Mouse (Mus musculus): Measurements from ENCODE around the gene Atxn1. TPM values are rescaled to one million over a fixed set of nuclear protein-coding genes. Genes with fewer than 3 reads are reported as not detected.

Atxn1 gene
- total RNA-seq, 2 experiments from 2014 or later = 7.2 to 16.8 TPM

DNA sequence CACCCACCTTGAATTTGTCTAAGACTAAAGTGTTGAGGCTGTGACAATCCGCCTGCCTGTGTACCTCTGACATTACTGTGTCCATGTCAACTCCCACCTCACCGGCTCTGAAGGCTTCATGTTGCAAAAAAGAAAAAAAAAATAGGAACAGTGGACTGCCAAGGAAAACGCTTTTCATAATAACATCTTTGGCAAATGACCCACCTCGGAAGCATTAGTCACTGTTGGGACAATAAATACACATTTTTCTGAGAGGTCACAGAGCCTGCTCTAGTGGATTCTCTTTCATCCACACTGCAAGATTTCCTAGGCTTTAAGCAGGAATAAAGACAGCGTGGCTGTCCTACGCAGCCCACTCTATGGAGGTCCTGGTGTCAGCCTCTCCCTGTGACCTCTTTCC is 168.5 kb downstream of the Atxn1 start:
- ATAC-seq (replicated peaks; ENCODE audit: poor library complexity) = no peak

DNA sequence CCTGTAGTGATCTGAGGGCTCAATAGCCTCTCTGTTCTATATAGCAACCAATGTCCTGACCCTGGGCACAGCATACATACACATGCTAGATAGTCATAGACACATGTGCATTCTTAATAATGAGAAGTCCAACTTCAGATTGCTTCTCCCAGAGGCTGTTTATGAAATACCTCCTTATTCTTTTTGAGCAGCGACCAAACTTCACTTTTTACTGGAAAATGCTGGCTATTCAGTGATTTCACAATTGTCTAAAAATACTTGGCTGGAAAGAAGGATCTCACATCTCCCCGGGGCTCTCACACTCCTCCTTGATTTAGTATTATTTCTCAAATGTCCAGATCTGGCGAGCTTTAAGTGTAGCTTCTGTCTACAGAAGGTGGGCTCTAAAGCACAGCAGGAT is 171.0 kb downstream of the Atxn1 start:
- no peak for ATAC-seq (replicated peaks; ENCODE audit: poor library complexity)

DNA sequence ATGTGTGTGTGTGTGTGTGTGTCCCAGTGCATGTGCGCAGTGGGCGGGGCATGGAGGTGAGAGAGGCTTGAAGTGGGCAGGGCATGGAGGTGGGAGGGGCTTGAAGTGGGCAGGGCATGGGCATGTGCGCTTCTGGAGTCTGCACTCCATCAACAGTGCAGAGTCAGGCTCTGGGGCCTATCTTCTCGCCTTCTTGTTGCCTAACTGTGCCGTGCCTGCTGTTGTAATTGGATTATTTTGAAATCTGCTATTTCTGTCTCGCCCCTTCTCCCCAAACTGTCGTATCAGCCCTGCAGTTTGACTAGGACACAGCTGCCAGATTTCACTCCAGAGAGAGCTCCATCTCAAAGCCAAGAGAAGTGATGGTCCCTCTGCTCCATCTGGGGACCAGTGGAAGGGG is 178.4 kb downstream of the Atxn1 start:
- peak; percentile 95 for ATAC-seq (replicated peaks; ENCODE audit: poor library complexity)

DNA sequence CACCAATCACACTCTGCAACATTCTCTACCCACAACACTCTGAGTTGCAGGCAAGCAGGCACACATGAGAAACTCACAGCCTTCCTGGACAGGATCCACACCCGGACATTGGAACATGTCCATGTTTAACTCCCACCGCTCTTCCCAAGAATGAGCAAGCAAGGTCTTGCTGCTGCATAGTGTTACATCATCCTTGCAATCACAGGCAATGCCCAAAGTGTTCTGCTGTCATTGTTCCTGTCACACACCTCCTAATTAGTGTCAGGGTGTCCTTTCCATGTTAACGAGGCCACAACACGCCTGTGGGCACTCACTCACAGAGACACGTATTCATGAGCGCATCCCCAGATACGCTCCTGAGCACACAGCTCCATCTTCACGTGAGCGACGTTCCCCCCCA is 181.1 kb downstream of the Atxn1 start:
- ATAC-seq (replicated peaks; ENCODE audit: poor library complexity) = no peak

DNA sequence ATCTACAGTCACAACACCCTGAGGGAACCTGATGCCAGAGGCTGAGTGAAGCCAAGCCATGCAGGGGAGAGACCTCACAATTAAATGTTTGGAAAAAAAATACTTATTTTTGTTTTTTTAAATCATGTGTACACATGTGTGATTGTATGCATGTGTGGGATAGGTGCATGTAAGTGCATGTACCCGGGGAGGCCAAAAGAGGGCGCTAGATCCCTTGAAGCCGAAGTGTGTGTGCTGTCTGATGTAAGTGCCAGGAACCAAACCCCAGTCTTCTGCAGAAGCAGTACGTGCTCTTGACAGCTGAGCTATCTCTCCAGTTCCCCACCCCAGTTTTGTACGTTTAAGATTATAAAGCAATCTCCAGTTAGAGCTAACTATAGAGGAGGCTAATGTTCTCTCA is 186.1 kb downstream of the Atxn1 start:
- ATAC-seq (replicated peaks; ENCODE audit: poor library complexity) = no peak

DNA sequence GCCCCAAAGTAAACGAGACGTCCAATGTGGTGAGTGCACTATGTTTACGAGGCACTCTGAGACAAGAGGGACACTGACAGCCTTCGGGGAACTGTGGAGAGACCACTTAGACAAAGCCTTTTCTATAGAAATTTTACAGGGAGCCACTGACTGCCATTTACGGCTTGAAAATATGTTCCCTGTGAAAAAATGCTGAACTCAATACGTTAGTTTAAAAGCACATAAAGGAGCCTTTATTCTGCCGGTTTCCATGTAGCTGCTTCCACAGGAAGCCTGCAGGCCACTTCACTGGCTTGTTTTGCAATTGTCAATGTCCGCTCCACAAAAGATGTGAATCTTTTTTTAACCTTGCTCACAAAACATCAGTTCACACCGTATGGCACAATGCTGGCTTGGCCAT is 186.6 kb downstream of the Atxn1 start:
- ATAC-seq (replicated peaks; ENCODE audit: poor library complexity) = no peak

DNA sequence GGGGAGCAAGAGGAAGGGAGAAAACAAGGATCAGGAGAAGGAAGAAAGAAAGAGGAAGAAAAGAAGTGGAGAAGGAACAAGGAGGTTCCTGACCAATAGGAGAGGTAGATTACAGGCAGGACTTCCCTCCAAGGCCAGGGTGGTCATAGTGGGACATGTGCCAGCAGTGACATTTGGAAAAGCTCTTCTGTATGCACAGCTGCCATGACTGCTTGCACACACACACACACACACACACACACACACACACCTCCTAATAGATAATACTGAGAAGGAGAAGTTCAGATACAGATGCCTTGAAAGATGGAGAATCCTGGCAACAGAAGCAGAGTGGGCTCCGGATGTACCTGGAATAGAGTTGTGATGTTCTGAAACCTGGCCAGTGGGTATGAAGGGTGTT is 189.3 kb downstream of the Atxn1 start:
- ATAC-seq (replicated peaks; ENCODE audit: poor library complexity) = 0 out of 2 replicates have a peak, but pooled peaks have one; percentile 20

DNA sequence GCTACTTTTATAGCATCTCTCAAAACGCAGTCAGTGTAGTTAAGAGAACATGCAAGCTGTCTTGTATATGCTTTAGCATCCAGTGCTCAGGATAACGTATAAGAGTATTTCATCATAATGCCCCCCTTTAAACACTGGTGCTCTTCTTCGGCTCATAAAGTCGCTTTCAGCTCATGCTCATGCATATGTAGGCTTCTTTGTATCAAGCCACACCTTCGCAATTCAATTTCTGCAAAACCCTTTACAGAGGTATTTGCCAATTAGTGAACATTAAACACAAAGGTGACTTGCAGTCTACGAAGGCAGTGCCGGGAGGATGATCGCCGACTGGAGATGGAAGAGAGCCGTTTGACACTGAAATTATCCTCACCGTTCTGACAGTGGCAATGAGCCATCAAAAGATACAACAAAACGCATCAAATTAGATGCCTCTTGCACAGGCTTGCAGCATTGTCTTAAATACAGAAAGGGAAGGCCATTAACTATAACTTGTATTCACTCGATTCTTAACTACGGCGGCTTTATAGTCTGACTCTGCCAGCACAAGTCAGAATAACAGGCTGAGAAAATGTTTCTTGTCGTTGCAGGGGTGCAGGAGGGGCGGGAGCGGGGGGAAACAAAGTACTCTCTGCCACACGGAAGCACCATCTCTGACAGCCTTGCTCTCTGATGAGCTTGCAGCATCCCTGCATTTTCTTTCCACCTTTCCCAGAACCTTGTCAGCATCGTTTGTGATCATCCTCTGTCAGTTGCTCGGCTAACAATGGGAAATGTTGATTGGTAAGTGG is 191.2 kb downstream of the Atxn1 start:
- ATAC-seq (replicated peaks; ENCODE audit: poor library complexity) = no peak

DNA sequence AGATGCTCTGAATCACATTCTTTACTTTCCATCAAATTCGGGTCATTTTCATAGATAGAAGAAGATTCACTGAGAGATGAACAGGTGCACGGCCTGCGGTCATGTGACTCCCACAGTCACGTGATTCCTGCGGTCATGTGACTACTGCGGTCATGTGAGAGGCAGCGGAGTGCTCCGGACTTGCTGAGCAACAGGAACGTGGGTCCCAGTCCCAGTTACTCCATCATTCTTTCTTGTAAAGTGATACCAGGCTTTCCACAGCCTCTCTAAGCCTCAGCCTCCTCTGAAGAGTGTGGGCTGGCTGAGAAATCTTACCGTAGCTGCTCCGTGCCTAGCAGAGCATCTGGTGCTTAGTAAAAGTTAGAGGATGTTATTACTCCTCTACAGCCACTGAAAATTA is 195.1 kb downstream of the Atxn1 start:
- ATAC-seq (replicated peaks; ENCODE audit: poor library complexity) = no peak

DNA sequence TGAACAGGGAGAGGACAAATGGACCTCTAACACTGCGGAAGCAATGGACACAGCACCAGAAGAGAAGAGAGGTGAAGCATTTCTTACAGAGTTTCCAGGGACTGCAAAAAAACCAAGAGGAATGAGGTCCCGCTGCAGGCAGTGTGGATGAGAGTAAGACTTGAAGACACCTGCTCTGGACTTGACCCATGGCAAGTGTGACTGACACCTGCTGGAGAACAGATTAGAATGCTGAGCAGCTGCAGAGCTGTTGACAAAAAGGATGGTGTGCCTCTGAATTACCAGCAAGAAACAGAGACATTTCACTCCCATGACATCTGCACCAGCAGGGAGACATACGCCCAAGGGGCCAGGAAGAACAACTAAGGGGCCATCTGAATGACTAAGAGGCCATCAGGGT is 196.6 kb downstream of the Atxn1 start:
- ATAC-seq (replicated peaks; ENCODE audit: poor library complexity) = no peak

DNA sequence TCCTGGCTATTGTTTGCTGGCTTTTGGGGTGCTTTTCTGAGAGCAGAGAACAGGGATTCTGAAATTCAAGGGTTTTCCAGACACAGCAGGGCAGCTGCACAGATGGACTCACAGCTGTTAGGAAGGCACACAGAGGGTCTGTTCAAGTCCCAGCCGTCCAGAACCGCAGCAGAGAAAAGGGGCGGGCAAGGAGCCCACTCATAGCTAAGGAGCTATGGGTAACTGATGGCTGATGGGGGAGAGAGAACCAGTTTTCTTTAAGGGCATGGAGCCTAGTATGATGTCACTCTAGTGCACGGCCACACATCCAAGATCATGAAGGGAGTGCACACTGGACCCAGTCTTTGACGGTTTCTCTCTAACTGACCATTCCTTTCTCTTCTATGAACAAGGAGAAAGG is 200.5 kb downstream of the Atxn1 start:
- no peak for ATAC-seq (replicated peaks; ENCODE audit: poor library complexity)

DNA sequence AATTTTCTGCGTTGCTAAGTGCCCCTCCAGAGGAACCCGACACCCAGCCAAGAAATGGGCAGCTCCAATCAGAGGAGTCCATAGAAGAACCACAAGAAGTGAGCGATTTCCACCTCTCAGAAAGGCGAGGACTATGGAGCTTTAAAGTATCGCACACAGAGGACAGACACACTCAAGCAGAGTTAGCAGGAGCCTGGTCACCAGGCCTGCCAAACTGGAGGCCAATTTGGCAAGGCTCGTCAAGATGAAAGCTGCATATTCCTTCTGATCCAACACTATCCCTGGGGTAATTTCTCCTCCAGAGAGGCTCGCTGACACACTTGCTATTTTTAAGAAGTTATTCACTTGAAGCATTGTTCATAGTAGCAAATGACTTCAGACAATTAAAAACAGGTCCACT is 202.5 kb downstream of the Atxn1 start:
- ATAC-seq (replicated peaks; ENCODE audit: poor library complexity) = no peak

DNA sequence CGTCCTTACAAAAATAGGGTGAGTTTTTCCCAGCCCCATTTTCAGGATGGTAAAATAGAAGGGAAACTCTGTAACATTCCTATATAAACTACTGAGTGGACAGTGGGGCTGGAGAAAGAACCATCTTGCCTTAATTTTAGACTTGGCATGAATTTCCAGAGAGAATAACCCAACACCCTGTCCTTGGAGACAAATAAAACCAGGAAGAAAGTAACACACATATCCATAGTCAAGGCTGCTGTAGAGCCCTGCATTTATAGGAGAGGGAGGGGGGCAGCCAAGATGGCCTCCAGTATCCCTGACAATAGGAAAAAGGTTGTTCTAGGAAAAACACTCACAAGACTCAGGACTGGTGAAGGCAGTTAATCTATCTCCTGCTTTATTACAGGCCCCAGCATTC is 210.3 kb downstream of the Atxn1 start:
- no peak for ATAC-seq (replicated peaks; ENCODE audit: poor library complexity)

DNA sequence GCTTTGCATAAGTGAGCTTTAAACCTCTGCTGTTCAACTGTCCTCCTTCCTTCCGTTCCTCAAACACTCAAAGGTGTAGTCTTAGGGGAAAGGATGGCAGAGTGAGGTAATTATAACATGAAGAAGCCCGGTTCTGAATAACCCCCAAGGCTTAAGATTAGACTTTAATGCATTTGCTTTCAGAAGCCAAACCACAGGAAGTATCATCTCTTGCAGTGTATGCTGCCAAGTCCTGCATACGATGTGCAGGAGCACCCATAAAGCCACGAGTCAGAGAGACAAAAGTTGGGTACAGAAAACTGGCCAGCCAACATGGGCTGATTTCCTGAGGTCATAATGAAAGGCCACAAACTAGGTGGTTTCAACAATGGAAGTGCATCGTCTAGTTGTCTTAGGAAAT is 212.3 kb downstream of the Atxn1 start:
- no peak for ATAC-seq (replicated peaks; ENCODE audit: poor library complexity)

DNA sequence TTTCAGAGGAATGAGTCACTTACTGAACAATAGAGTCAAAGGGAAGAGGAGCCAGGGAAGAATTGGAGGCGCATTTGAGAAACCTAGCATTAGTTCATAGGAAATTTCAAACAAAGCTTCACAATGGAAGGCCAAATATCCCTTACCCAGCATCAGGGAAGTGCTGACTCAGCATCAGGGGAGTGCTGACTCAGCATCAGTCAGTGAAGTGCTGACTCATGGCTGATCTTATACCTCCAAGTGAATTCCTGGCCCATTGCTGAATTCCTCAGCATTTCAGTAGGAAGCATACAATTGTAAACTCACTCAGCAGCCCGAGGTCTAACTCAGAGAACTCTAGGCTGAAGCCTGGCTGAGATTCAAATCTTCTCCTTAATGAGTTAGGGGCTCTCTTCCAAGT is 213.6 kb downstream of the Atxn1 start:
- ATAC-seq (replicated peaks; ENCODE audit: poor library complexity) = no peak

DNA sequence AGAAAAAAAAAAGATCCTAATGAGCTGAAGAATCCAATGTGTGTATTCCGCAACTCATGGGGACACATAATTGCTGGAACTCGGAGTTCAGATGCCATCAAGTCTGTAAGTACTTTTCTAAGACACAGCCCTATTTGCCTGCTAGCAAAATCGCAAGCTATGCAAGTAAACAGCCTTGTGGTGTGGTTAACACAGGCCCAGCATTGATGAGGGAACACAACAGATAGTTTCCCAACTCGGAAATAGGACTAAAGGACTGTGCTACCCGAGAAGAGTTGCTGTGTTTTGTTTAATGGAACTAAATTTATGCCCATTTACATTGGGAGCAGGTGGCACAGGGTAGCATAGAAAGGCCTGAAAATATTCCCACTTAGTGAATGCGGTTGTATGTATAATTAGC is 214.2 kb downstream of the Atxn1 start:
- ATAC-seq (replicated peaks; ENCODE audit: poor library complexity) = no peak

DNA sequence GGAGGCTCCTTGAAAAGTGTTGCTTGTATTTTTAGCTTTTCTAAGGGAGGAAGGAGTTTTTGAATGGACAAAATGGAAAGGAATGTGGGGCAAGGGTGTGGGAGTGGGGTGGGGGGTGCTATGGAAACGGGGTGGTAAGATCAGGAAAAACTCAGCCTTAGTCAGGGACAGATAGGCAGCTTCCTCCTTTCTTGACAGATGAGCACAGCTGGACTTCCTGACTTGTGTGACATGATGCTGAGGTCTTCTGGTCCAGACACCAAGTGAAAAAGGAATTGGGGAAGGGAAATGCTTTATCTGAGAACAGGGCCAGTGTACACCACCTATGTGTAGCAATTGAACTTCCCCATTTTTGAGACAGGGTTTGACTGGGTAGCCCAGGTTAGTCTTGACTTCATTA is 214.9 kb downstream of the Atxn1 start:
- ATAC-seq (replicated peaks; ENCODE audit: poor library complexity) = peak; percentile 87

DNA sequence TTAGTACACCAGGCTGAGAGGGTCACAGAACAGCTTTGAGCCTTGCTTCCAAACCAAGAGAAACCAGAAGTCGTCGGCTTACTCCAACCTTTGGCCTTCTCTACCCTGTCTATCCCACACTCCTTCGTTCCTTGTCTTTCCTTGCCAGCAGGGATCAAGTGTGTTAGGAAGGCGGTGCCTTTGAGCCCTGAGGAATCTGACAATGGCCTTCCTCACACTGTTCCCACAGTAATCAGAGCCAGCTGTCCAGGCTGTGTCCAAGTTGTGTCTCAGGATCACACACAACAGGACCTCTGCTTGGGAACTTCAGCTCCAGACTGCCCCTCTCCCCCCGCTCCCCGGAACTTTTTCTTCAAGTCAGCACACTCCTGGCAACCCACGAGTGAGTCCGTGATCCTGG is 215.6 kb downstream of the Atxn1 start:
- ATAC-seq (replicated peaks; ENCODE audit: poor library complexity) = no peak

DNA sequence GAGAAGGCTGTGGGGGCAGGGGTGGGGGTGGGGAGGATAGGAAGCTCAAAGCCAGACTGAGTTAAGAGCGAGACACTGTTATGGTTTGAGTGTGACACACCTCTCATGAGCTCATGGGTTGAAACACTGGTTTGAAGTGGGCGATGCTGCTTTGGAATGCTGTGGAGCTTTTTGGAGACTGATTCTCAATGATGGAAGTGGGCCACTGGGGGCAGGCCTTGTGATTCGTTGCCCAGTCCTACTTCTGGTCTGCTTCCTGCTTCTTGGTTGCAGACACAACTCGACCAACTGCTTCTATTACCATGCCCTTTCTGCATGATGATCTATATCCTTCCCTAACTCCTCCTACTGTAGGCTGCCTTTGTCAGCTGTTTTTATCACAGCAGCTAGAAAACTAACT is 216.1 kb downstream of the Atxn1 start:
- ATAC-seq (replicated peaks; ENCODE audit: poor library complexity) = no peak

DNA sequence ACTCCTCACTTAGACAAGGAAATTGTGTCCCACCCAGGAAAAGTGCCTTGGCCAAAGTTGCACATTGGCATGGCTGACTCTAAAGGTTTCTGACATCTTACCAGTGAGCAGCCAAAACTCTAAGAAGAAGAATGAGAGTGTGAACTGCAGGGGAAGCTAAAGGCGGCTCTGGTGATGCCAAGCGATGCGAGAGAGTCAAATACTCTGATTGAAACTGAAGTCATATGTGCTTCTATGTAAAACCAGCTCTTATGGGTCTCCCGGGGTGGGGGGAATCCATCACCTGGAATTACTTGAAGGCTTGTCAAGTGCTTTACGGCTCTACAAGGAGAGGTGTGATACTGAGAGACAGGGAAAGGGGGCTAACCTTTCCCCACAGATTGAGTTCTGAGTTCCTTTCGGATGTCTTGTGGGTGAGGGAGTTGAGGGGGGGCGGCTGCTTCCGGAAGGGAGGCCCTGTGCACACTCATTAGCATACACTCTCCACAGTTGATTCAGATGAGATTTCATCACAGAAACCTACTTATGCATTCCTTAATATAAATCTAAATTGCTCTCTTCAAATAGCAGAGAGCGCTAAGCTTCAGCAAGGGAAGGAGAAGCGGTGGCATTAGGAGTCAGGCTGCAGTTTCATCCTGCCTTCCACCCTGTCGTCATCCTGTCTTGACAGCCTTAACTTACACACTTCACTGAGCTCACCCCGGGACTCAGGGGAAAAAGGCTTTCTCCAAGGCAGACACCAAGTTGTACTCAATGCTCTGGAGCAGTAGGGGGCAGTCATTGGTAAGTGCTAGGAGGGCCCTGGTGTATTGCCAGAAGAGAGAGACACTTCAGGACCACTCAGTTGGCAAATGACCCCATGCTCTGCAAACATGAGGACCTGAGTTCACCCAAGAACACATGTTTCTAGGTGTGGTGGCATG is 218.7 kb downstream of the Atxn1 start:
- ATAC-seq (replicated peaks; ENCODE audit: poor library complexity) = 0 out of 2 replicates have a peak, but pooled peaks have one; percentile 9

DNA sequence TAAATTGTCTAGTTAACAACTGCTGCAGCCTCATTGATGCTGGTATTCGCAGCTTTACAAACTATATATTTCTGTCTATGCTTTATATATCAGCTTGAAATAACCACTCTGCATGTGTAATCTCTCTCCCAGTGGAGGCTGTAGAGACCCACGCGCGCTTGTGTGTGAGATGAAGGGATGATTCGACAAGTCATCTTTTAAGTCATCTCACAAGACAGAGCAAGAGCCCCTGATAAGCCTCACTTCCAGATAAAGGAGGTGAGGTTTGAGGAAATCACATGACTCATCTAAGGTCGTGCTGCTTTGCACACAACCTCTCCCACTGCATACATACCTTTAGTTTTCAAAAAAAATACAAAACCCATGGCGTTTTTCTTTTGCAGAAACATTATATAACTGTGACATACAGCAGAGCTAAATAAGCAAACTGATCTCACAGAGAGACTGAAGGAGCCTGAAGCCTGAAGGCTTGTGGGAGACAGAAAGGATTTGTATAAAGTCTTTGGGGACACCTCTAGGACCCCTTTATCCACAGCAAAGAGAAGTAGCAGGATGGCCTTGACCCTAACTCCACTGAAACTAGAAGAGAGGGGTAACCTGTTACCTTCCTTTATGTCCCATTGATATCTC is 219.9 kb downstream of the Atxn1 start:
- no peak for ATAC-seq (replicated peaks; ENCODE audit: poor library complexity)

DNA sequence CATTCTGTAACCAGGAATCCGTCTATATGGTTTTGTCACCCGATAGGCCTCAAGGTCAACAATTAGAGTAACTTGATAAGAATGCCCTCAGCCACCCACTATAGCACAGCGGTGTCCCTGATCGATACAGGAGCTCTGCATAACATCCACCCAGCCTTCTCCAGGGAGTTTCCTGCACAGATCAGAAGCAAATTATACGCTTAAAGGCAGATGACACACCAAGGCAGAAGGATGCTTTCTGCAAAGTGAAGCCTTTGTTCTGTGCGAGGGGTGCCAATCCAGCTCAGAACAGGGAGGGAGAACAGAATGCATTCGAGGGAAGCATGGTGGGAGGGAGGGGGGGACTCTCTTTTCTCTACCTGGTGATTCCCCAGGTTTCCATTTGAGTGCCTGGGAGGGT is 221.0 kb downstream of the Atxn1 start:
- ATAC-seq (replicated peaks; ENCODE audit: poor library complexity) = no peak

Measured in megakaryocyte progenitor cell, adult 5-6 weeks (primary cell).